Comparison of ENCODE assay signal across 25 mouse cellular contexts in the genomic region with DNA sequence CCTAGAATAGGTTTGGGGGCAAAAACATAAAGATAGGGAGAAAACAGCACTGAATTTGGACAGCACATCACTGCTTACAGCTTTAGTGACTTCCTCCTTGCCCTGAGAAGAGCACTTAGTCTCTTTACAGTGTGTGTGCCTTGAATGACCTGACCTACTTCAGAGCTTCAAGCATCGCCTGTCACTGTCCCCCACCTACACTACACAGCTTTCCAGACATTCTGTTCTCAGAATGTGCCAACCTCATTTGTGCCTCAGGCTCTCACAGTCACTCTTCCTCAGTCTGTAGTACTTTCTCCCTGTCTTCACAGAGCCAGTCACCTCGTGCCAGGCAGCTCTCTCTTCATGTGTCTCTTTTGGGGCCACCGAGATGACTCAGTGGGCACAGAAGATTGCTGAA. TPM values are rescaled to one million over a fixed set of nuclear protein-coding genes. Genes with fewer than 3 reads are reported as not detected.
A peak's percentile ranks its signal among the peaks of the same experiment; 100 is the strongest.
DNase-seq lines count a peak whose midpoint lies in the region; ATAC-seq lines count a peak whose summit lies in the region.
"Had no signal": no experiment of that assay in that cellular context is flagged by ENCODE, and none has a peak within 500 bp of the region (broad histone marks: within the 10 kb centered on the region; RNA-seq: fewer than 3 reads in every experiment).

No protein-coding gene starts in this region.

- no peaks in the 10 kb centered on the region for H3K36me3 ChIP-seq in heart, embryonic 10.5 days
- no peaks in the 10 kb centered on the region for H3K36me3 ChIP-seq in heart, embryonic 11.5 days (ENCODE audit: control insufficient read depth, insufficient read depth, low read length)
- H3K36me3 ChIP-seq: embryonic facial prominence, embryonic 10.5 days; embryonic facial prominence, embryonic 13.5 days; forebrain, embryonic 12.5 days; forebrain, embryonic 15.5 days; hindbrain, embryonic 12.5 days; hindbrain, embryonic 15.5 days had no signal

- DNase-seq in cerebellum, adult 9-10 months, result peak; percentile 9
- DNase-seq in cerebellum, postnatal 36 days, result no peak
- no peak for DNase-seq in heart, embryonic 10.5 days (ENCODE audit: low spot score)
- DNase-seq in retina, postnatal 1 day, result peak; percentile 7
- DNase-seq in retina, embryonic 14.5 days (ENCODE audit: low spot score), result no peak
- DNase-seq in gastrocnemius, postnatal 25 days, result no peak
- DNase-seq: adrenal gland, adult 8-10 months; adrenal gland, postnatal 25 days; embryo, embryonic 11 days; gastrocnemius, adult 2 months; gastrocnemius, postnatal 14 days; heart, adult 18-20 months; kidney, adult 8-10 months had no signal

- no peak overlapping the region for H3K9ac ChIP-seq in heart, embryonic 11.5 days (ENCODE audit: low read depth, low read length)
- H3K9ac ChIP-seq: embryonic facial prominence, embryonic 13.5 days; forebrain, embryonic 12.5 days; forebrain, embryonic 15.5 days; hindbrain, embryonic 12.5 days; hindbrain, embryonic 15.5 days had no signal

- WGBS in heart, embryonic 10.5 days, result 65% methylated on average over 3 of the region's 3 CpGs
- WGBS in heart, embryonic 11.5 days (ENCODE audit: insufficient replicate concordance), result 73% methylated on average over 3 of the region's 3 CpGs

- H3K27ac ChIP-seq in heart, embryonic 10.5 days, result peak overlapping the region; percentile 6; the same call in 1 of the 2 replicates
- H3K27ac ChIP-seq in heart, embryonic 11.5 days (ENCODE audit: low read depth, low read length), result no peak overlapping the region
- H3K27ac ChIP-seq: embryonic facial prominence, embryonic 10.5 days; embryonic facial prominence, embryonic 13.5 days; forebrain, embryonic 12.5 days; forebrain, embryonic 15.5 days; gastrocnemius, adult 2 months; hindbrain, embryonic 12.5 days; hindbrain, embryonic 15.5 days had no signal

- no peaks in the 10 kb centered on the region for H3K9me3 ChIP-seq in heart, embryonic 10.5 days
- no peaks in the 10 kb centered on the region for H3K9me3 ChIP-seq in heart, embryonic 11.5 days (replicated peaks; ENCODE audit: control insufficient read depth, low read length)
- H3K9me3 ChIP-seq: embryonic facial prominence, embryonic 10.5 days; embryonic facial prominence, embryonic 13.5 days; forebrain, embryonic 12.5 days; forebrain, embryonic 15.5 days; hindbrain, embryonic 12.5 days; hindbrain, embryonic 15.5 days had no signal

- ATAC-seq in heart, embryonic 11.5 days (replicated peaks; ENCODE audit: insufficient number of reproducible peaks, low FRiP score, low TSS enrichment), result no peak
- ATAC-seq: activated CD4-positive, CD25-positive, alpha-beta regulatory T cell, adult 4 months; CD4-positive, CD25-positive, alpha-beta regulatory T cell, adult 4 months; forebrain, embryonic 15.5 days; intestine, postnatal 0 days had no signal

- H3K4me3 ChIP-seq in heart, embryonic 10.5 days, result no peak overlapping the region
- H3K4me3 ChIP-seq in heart, embryonic 11.5 days (ENCODE audit: low read depth, low read length), result no peak overlapping the region
- H3K4me3 ChIP-seq: embryonic facial prominence, embryonic 10.5 days; embryonic facial prominence, embryonic 13.5 days; erythroblast, embryonic 14.5 days; forebrain, embryonic 12.5 days; forebrain, embryonic 15.5 days; gastrocnemius, adult 2 months; hindbrain, embryonic 12.5 days; hindbrain, embryonic 15.5 days had no signal

- H3K27me3 ChIP-seq in heart, embryonic 10.5 days (ENCODE audit: insufficient read depth, poor library complexity, severe bottlenecking), result no peaks in the 10 kb centered on the region
- H3K27me3 ChIP-seq in heart, embryonic 11.5 days (ENCODE audit: control insufficient read depth, insufficient read depth, low read length), result no peaks in the 10 kb centered on the region
- H3K27me3 ChIP-seq: embryonic facial prominence, embryonic 13.5 days; forebrain, embryonic 12.5 days; forebrain, embryonic 15.5 days; hindbrain, embryonic 12.5 days; hindbrain, embryonic 15.5 days had no signal

- peaks cover 9% of the 10 kb centered on the region for H3K4me1 ChIP-seq in heart, embryonic 10.5 days
- H3K4me1 ChIP-seq in heart, embryonic 11.5 days (ENCODE audit: control insufficient read depth, insufficient read depth, low read length), result peaks cover 7% of the 10 kb centered on the region; the same call in 1 of the 2 replicates
- H3K4me1 ChIP-seq: embryonic facial prominence, embryonic 10.5 days; embryonic facial prominence, embryonic 13.5 days; forebrain, embryonic 12.5 days; forebrain, embryonic 15.5 days; hindbrain, embryonic 12.5 days; hindbrain, embryonic 15.5 days had no signal

- no peak overlapping the region for H3K4me2 ChIP-seq in heart, embryonic 11.5 days
- H3K4me2 ChIP-seq: embryonic facial prominence, embryonic 13.5 days; forebrain, embryonic 12.5 days; forebrain, embryonic 15.5 days; hindbrain, embryonic 12.5 days; hindbrain, embryonic 15.5 days had no signal

RNA-seq across cellular contexts. Expression of a gene that starts 24.5 kb away (rescaled TPM):
- 19.3 and 35.1 TPM in 2 replicates for polyA plus RNA-seq in heart, embryonic 10.5 days (2016; fragmentation: Nextera tagmentation; extraction: Ambion mirVana)
- 37.2 and 41.1 TPM in 2 replicates for polyA plus RNA-seq in heart, embryonic 11.5 days (2014; fragmentation: Nextera tagmentation; extraction: Ambion mirVana)
- total RNA-seq in gastrocnemius, postnatal 25 days (2021), result 1 to 10 TPM in 1 of 2 experiments, under 1 TPM in 1; 0.54 to 1.2 TPM
- total RNA-seq: MEL had no signal
- polyA plus RNA-seq: activated CD4-positive, CD25-positive, alpha-beta regulatory T cell, adult 4 months; CD4-positive, CD25-positive, alpha-beta regulatory T cell, adult 4 months; erythroblast, embryonic 14.5 days had no signal

Comparison
In these comparisons a context has a peak if more than half of its experiments do, and no peak if none do; other contexts are left out.
1. DNase-seq: peak in cerebellum, adult 9-10 months (single experiment) and retina, postnatal 1 day (single experiment); none in cerebellum, postnatal 36 days (0 of 2), heart, embryonic 10.5 days (single experiment), retina, embryonic 14.5 days (single experiment) and gastrocnemius, postnatal 25 days (single experiment).